Comparison of ENCODE assay signal across 5 mouse cellular contexts in the genomic region with DNA sequence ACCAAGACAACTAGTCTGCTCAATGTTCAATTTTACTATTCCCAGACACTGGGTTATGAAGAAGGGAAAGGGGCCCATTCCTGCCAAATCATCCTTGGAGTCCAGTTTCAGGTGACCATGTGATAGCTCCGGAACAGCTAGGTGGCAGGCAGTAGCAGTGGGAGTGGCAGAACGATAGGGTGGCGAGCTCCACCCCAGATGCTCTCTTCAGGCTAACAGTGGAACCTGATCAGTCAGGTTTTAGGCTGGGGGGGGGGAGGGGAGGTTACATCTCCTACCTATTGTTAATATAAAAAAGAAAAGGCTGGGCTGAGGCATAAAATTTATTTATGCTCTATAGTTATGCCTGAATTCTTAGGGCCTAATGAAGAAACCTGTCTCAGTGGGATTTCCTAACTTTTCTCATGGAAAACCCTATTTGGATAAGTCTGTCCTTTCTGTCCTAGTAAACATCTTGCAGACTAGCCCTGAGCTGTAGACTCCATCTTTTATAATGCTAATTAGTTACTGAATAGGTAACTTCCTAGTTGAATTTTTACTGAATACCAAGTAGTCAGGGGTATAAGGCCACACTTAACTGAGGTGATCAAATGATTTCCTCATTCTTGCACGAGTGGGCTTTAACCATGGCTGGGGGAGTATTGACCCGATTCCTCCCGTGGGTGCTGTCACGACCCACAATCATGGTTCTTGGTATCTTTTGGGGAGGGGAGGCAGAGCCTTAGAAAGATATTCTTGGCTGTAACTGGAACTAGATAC.
A peak's percentile ranks its signal among the peaks of the same experiment; 100 is the strongest.
DNase-seq lines count a peak whose midpoint lies in the region; ATAC-seq and TF ChIP-seq lines count a peak whose summit lies in the region.
"Not testable (repeated sequence)": the region's sequence is repeated elsewhere in the genome, so short reads cannot be mapped to it uniquely, and the experiment has no call there.

No protein-coding gene starts in this region.

- TF ChIP-seq CTCF in ES-Bruce4 (IDR thresholded peaks at IDR 0.05; ENCODE audit: low read depth, low read length); kidney, postnatal 0 days (IDR thresholded peaks at IDR 0.05; ENCODE audit: low read depth): not testable (repeated sequence)

- DNase-seq in ES-E14 (ENCODE audit: low read depth, low spot score); kidney, postnatal 0 days (ENCODE audit: low spot score): not testable (repeated sequence)
- DNase-seq in ZHBTc4 (ENCODE audit: low read depth, low spot score): peak; percentile 33
- DNase-seq in kidney, adult 9 months: peak; percentile 44

- TF ChIP-seq EP300 in ES-Bruce4 (IDR thresholded peaks at IDR 0.05; ENCODE audit: insufficient read depth, low read depth, low read length): 0 out of 2 replicates have a peak, but pooled peaks have one; percentile 27

- peak; percentile 73; the same call in 1 of the 2 replicates for ATAC-seq in kidney, postnatal 0 days (replicated peaks; ENCODE audit: low FRiP score, low read depth)

- not testable (repeated sequence) for TF ChIP-seq POLR2A in ES-Bruce4 (IDR thresholded peaks at IDR 0.05; ENCODE audit: insufficient read depth, low read length)

- in situ Hi-C loops in ES-E14 (cut with MboI; ENCODE audit: low sequenced_read_pairs in 2 of 2, unreplicated experiment in 2 of 2): not testable (repeated sequence)

- H3K36me3 ChIP-seq in ES-Bruce4 (ENCODE audit: control insufficient read depth, insufficient read depth, low read length, poor library complexity, severe bottlenecking); ES-E14 (ENCODE audit: control insufficient read depth, insufficient read depth, low read length, poor library complexity, severe bottlenecking); kidney, postnatal 0 days (ENCODE audit: insufficient read depth, low read length): not testable (repeated sequence)

- peaks cover 13% of the 10 kb centered on the region for H3K9me3 ChIP-seq in ES-Bruce4 (replicated peaks; ENCODE audit: control insufficient read depth, insufficient read depth, low read length, poor library complexity, severe bottlenecking)
- H3K9me3 ChIP-seq in ES-E14 (ENCODE audit: control insufficient read depth, insufficient read depth, low read depth, low read length); kidney, postnatal 0 days (replicated peaks; ENCODE audit: low read length): not testable (repeated sequence)

- H3K4me3 ChIP-seq in ES-Bruce4 (ENCODE audit: low read depth, low read length); ES-E14 (ENCODE audit: insufficient read depth in 1 of 2, low read depth in 1 of 2, low read length in 2 of 2, poor library complexity in 1 of 2, severe bottlenecking in 1 of 2); kidney, postnatal 0 days (replicated peaks; ENCODE audit: low read depth, low read length): not testable (repeated sequence)

- H3K27ac ChIP-seq in ES-Bruce4 (ENCODE audit: insufficient read depth, low read length) (peak overlapping the region; percentile 76), ES-E14 (ENCODE audit: insufficient read depth, low read depth, low read length, poor library complexity, severe bottlenecking) (peak overlapping the region; percentile 82)
- not testable (repeated sequence) for H3K27ac ChIP-seq in kidney, postnatal 0 days

- H3K4me1 ChIP-seq in ES-Bruce4 (ENCODE audit: control insufficient read depth, insufficient read depth, low read length); ES-E14 (ENCODE audit: control insufficient read depth in 2 of 2, insufficient read depth in 2 of 2, low read length in 2 of 2, poor library complexity in 1 of 2); kidney, postnatal 0 days (replicated peaks; ENCODE audit: insufficient read depth, low read length): not testable (repeated sequence)

- H3K27me3 ChIP-seq in ES-Bruce4 (ENCODE audit: control insufficient read depth, insufficient read depth, low read length, poor library complexity, severe bottlenecking); kidney, postnatal 0 days (ENCODE audit: insufficient read depth, low read length): not testable (repeated sequence)

- not testable (repeated sequence) for H3K9ac ChIP-seq in ES-Bruce4 (ENCODE audit: low read depth, poor library complexity, severe bottlenecking); ES-E14 (ENCODE audit: insufficient read depth, low read depth, low read length, poor library complexity, severe bottlenecking); kidney, postnatal 0 days (ENCODE audit: low read depth, low read length)

- WGBS in kidney, postnatal 0 days: 53% methylated on average over 7 of the region's 7 CpGs

- H3K4me2 ChIP-seq in kidney, postnatal 0 days (ENCODE audit: low read length): not testable (repeated sequence)
